Mouse (Mus musculus) CD4-positive, CD25-positive, alpha-beta regulatory T cell, adult 2 months (primary cell): ENCODE data around the gene Pth.

Experiments
- DNase-seq: peaks from one replicate; pipeline ENCODE4 v3.0.0-alpha.2; 2012; ENCODE audit warnings: low read depth, low spot score

Pth gene

DNA sequence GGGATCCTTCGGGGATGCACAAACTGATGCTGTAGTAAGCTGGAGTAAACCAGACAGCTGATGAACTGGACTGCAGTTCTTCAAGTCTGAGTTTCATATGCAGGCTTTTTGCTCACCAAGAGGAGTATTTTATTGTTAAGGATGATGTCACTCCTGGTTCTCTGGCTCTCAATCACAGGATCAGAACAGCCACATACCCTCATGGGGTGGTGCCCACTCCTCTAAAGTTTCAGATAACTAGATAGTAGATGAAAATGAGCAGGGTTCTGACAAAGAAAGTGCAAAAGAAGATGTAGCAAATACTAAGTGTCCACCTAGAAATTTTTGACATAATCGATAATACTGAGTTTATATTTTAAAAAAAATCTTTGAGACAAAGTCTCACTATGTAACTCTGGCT is at the start of gene Pth:
TSS of gene Pth (minus strand) at position 101 of the 400 bp plus-strand sequence.
- DNase-seq = no peak

DNA sequence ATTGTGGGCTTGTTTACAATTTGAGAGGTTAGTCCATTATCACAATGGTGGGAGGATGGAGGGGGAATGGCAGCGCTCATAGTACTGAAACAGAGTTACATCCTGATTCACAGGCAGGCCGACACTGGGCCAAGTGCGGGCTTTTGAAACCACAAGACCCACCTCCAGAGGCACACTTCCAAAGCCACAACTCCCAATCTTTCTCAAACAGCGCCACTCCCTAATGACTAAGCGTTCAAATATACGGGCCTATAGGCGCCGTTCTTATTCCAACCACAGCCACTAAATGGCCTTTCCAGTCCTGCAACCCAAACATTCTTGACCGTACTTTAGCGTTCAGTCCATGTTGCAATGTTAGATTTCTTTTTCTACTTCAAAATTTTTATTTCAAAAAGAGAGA is 47.9 kb upstream of the Pth start:
- DNase-seq = no peak

GRCm38 (mm10) chr7:113434286-113434685 is 45.9 kb upstream of the Pth start:
- peak; percentile 65 for DNase-seq

DNA sequence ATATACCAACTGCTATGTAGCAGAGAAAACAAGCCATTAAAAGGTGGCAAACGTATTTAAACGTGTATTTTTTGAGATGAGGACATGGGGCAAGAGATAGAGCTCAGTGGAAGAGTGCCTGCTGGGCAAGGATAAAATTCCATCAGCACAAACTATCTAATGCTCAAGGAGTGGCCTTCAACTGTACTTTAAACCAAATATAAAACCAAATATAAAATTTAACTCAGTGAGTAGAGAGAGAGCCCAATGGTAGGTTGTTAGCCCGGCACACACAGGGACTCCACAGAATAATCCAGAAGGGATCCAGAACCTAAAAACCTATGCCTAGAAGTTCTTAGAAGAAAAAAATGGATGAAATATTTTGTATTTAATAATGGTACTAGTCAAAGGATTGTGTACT is 45.1 kb upstream of the Pth start:
- DNase-seq = no peak

DNA sequence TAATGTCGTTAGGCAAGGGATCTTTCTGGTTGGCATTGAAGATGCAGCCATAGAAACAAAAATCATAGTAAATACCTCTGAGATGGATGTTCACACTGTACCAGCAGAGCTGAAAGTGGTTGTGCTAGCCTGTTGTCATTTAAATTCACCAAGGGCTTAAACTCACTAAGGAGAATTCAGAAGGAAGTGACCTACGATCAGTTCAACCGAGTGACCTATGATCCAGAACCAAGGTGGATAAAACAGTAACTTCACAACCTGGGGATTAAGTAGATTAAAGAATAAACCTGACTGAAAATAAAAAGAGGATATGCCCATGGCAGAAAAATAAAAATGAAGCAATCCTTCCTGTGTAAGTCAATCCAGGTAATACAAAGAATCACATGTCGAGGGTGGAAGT is 44.5 kb upstream of the Pth start:
- no peak for DNase-seq

DNA sequence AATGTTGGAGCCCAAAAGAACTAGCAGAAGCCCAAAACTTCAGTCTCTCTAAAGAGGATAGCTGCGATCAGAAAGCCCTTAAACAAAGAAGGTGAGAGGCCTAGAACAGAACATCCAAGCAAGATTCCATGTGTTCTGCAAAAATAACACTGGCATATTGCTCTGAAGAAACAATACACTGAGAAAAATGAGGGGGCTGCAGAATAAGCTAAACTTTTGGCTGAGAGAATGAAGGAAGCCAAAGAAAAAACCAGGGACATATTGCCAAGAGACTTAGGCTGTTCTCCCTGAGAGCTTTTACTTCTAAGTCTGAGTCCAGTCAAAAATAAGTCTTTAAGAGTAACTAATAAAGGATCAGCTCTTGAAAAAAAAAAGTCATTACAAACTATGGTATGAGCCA is 32.4 kb upstream of the Pth start:
- DNase-seq = no peak

- DNase-seq = peak; percentile 69
Measured at GRCm38 (mm10) chr7:113419070-113419782, 30.9 kb upstream of the Pth start.

DNA sequence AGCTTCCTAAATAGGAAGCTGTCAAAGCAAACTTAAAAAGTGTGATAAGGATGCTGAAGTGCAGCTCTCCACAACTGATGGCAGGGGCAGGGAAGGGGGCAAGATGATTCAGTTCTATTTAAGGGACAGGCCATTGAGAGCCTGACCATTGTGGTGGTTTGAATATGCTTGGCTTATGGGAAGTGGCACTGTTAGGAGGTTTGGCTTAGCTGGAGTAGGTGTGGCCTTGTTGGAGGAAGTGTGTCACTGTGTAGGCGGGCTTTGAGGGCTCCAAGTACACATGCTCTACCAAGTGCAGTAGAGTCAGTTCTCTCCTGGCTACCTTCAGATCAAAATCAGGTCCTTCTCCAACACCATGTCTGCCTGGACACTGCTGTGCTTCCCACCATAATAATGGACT is 28.2 kb upstream of the Pth start:
- no peak for DNase-seq

- no peak for DNase-seq
Measured at GRCm38 (mm10) chr7:113415256-113415655, 26.9 kb upstream of the Pth start.

GRCm38 (mm10) chr7:113408712-113409111 is 20.3 kb upstream of the Pth start:
- no peak for DNase-seq

GRCm38 (mm10) chr7:113398083-113398482 is 9.7 kb upstream of the Pth start:
- no peak for DNase-seq

- no peak for DNase-seq
Measured at GRCm38 (mm10) chr7:113396661-113397060, 8.3 kb upstream of the Pth start.

DNA sequence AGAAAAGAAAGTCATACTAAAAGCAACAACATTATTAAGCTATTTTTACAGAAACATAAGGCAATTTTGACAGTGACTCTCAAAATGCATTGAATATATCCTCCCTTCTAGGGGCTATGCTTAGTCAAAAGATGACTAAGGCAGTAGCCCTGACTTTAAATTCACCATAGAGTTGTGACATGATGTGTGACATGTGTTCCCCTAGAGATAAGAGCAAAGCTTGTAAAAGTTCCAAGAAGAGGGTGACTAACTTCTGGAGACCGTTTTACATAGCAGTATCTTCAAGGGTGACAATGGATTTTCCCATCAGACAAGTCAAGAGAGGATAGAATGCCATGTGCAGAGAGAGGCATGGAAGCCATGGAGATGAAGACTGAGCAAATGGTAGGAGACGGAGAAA is 3.2 kb upstream of the Pth start:
- DNase-seq = no peak

GRCm38 (mm10) chr7:113377875-113378658 is 10.3 kb downstream of the Pth start:
- DNase-seq = peak; percentile 90

DNA sequence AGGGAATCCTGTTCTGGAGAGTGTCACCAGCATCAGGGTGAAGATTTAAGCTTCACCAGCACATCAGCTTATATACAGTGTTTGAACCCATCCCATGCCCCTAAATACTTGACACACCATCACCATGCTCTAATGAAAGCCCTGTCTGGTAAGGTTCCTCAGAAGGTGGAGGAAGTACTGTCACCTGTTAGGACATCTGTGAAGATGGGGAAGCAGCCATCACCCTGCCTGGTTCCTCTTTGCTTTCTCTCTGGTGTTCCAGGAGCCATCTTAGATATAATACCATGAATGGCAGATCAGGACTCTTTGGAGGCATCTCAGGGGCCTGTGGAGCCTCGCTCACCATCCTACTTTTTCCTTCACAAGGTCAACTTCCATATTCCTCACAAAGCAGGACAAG is 15.7 kb downstream of the Pth start:
- DNase-seq = no peak

DNA sequence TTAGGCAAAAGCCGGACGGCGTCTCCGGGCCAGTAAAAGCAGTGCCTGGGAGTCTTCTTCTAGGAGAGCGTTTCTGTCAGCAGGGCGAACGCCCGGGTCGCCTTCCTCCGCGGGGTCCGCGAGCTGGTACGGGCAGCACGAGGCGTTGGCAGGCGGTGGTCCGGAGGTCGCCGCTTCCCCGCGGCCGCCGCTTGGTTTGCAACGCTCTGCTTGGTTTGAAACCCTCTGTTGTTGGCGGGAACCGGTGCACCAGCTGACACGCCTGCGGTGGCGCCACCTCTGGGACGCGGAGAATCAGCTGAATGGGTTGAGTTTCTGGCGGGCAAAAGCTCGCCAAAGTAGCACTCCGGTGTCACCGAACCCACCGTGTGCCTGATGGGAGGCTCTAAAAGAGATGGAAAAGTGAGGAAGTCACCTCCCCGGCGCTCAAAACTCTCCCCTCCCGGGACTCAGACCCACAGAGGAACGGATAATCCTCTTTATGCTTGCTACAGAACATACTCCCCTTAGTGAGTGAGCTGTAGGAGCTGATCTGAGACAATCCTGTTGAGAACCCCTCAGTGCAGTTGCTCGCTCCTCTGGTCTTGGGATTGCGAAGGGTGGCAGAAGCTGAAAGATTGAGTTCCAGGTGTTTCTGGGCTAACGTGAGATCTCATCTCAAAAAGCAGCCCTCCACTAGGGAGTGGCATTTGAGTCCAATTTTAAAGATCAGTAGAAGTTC is 18.6 kb downstream of the Pth start:
- DNase-seq = peak; percentile 84

- DNase-seq = peak; percentile 99
Measured at GRCm38 (mm10) chr7:113368746-113369619, 19.4 kb downstream of the Pth start, which contains the start of gene Btbd10. Gene Btbd10 (minus strand): TSS chr7:113369392.

DNA sequence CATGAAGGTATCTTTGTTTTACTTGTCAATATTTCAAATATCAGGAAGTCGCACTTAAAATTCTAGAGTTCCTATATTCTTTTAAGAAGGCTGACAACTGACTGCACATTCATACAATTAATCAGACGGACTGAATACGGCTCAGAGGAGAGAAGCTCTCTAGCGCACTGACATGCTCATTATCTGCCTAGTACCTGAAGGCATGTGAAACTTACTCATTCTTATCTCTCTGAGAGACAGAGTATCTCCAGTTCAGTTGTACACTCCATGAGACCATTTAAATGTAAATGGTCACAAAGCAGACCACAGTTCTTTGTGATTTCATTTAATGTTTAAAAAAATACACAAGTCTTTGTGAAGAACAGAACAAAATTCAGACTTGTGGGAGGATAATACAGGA is 20.9 kb downstream of the Pth start:
- DNase-seq = no peak

DNA sequence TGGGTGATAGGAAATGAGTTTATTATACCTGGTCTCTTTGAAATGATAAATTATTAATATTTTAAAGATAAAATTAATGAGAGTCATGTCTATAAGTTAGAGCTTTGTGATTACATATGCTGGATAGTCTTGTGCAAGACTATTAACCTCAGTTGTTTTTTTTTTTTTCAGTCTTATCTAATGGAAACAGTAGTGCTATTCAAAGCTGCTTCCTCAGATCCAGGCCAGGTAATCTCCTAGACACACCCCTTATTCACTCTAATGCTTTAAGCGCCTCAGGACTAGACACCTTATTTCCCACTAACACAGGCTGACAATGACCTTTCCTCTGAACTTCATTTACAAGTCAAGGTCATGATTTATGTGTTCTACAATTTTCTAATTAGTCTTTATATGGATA is 39.3 kb downstream of the Pth start:
- DNase-seq = no peak

GRCm38 (mm10) chr7:113347694-113348093 is 40.7 kb downstream of the Pth start:
- no peak for DNase-seq

DNA sequence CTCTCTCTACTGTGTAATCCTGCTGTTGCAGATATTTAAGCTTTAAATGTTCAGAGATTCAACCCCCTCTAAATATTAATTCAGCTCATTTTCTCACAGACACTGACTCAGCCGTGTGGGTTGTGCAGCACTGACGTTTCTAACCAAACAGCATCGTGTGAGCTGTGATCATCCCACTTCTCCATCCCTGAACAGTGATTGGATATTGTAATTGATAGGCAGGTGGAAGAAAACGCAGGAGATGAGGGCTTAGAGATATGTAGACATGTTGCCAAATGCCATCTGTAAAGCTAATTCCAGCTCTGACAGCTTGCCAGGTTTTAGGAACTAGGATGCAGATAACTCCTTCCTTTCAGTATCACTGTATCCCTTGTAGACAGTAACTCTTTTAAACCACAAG is 41.1 kb downstream of the Pth start:
- no peak for DNase-seq
